Mouse (Mus musculus) forebrain, postnatal 0 days (tissue): ENCODE results near the gene Sh2d3c. TPM values are rescaled to one million over a fixed set of nuclear protein-coding genes. Genes with fewer than 3 reads are reported as not detected.

Experiments used
- ATAC-seq: fragments of 200-750 bp; cut with Nextera tagmentation; 2 replicates; pipeline ENCODE4 v1.8.0; 2017; ENCODE audit warnings: mild to moderate bottlenecking, moderate library complexity
- DNase-seq: peaks from one replicate; pipeline ENCODE4 v3.0.0-alpha.2; 2015
- H3K27ac ChIP-seq: fragments of 300-500 bp; sonication (generic); 2 replicates; pipeline ENCODE4 v1.5.1; 2014; ENCODE audit warnings: low read depth, mild to moderate bottlenecking, antibody characterized with exemption, low read length, moderate library complexity, mixed read lengths
- H3K27me3 ChIP-seq: fragments of 300-500 bp; sonication (generic); 2 replicates; pipeline ENCODE4 v1.6.1; 2014; ENCODE audit warnings: mild to moderate bottlenecking, low read length, mixed read lengths; ENCODE audit not compliant: insufficient read depth
- H3K36me3 ChIP-seq: fragments of 300-500 bp; sonication (generic); 2 replicates; pipeline ENCODE4 v1.6.1; 2014; ENCODE audit warnings: mild to moderate bottlenecking, moderate library complexity; ENCODE audit not compliant: insufficient read depth
- H3K4me1 ChIP-seq: fragments of 300-500 bp; sonication (generic); 2 replicates; pipeline ENCODE4 v1.6.1; 2014; ENCODE audit warnings: antibody characterized with exemption; ENCODE audit not compliant: insufficient read depth
- H3K4me2 ChIP-seq: fragments of 300-500 bp; sonication (generic); 2 replicates; pipeline ENCODE4 v1.6.1; 2014; ENCODE audit warnings: low read depth, mild to moderate bottlenecking, moderate library complexity
- H3K4me3 ChIP-seq: fragments of 300-500 bp; sonication (generic); 2 replicates; pipeline ENCODE4 v1.5.1; 2014; ENCODE audit warnings: low read depth, low read length, mixed read lengths
- H3K9ac ChIP-seq: fragments of 300-500 bp; sonication (generic); 2 replicates; pipeline ENCODE4 v1.6.1; 2014; ENCODE audit warnings: mild to moderate bottlenecking
- H3K9me3 ChIP-seq: fragments of 300-500 bp; sonication (generic); 2 replicates; pipeline ENCODE4 v1.6.1; 2016; ENCODE audit warnings: low read length
- CTCF ChIP-seq: sonication (generic); IDR thresholded peaks from 2 replicates; pipeline ENCODE4 v1.5.1; 2016; ENCODE audit warnings: antibody characterized with exemption, control low read depth, low read depth
- WGBS: fragments of 180-500 bp; shearing (Covaris S2); extraction: QIAGEN DNeasy Blood & Tissue Kit; methylation state at CpG from one replicate; pipeline ENCODE4 v1.1.7; 2014; 5-methylcytosine and 5-hydroxymethylcytosine counted together
- polyA plus RNA-seq: library from polyadenylated mRNA; unstranded; fragments of >200 nt; fragmentation: Nextera tagmentation; extraction: Ambion mirVana; gene quantifications from 2 replicates; pipeline ENCODE4 v1.2.1, GENCODE M21; 2015
- total RNA-seq: library from RNA; depleted of rRNA; stranded (reverse); fragments of >200 nt; gene quantifications from 2 replicates; pipeline ENCODE4 v1.2.3, GENCODE M21; 2014

Sh2d3c gene
- total and polyA plus RNA-seq, 2 experiments from 2014 or later, result 24.1 to 48.9 TPM

- Histone ChIP-seq H3K9me3 (no peaks in the 10 kb centered on the region), H3K4me2 (no peak overlapping the region), H3K27me3 (no peaks in the 10 kb centered on the region), H3K9ac (no peak overlapping the region), H3K4me3 (no peak overlapping the region), H3K27ac (no peak overlapping the region), H3K36me3 (peaks cover 52% of the 10 kb centered on the region), H3K4me1 (peaks cover 3% of the 10 kb centered on the region)
- no peak for TF ChIP-seq CTCF
- DNase-seq (no peak), ATAC-seq (no peak)
- 93% methylated on average over 20 of the region's 20 CpGs for WGBS
These were observed 11.2 kb upstream of the Sh2d3c start for GRCm38 (mm10) chr2:32709521-32710137.

- DNase-seq (no peak), ATAC-seq (no peak)
- WGBS, result 91% methylated on average over 5 of the region's 5 CpGs
- no peak overlapping the region for H3K4me3 ChIP-seq
- peaks cover 44% of the 10 kb centered on the region for H3K36me3 ChIP-seq
- H3K9me3 ChIP-seq, result no peaks in the 10 kb centered on the region
- peaks cover 3% of the 10 kb centered on the region for H3K4me1 ChIP-seq
- H3K27ac ChIP-seq, result no peak overlapping the region
- H3K9ac ChIP-seq, result no peak overlapping the region
- no peaks in the 10 kb centered on the region for H3K27me3 ChIP-seq
- no peak overlapping the region for H3K4me2 ChIP-seq
- TF ChIP-seq CTCF, result no peak
These were observed 10.4 kb upstream of the Sh2d3c start for GRCm38 (mm10) chr2:32710425-32710824.

- ATAC-seq, result no peak
- WGBS, result 26% methylated on average over 9 of the region's 9 CpGs
These were observed 9.4 kb upstream of the Sh2d3c start for GRCm38 (mm10) chr2:32711301-32712056.

GRCm38 (mm10) chr2:32712108-32712551, 8.7 kb upstream of the Sh2d3c start:
- no peak for ATAC-seq
- Histone ChIP-seq H3K27ac (peak overlapping the region; percentile 100), H3K27me3 (no peaks in the 10 kb centered on the region), H3K4me2 (peak overlapping the region; percentile 94), H3K4me3 (peak overlapping the region; percentile 81), H3K9me3 (no peaks in the 10 kb centered on the region), H3K36me3 (peaks cover 28% of the 10 kb centered on the region), H3K4me1 (peaks cover 3% of the 10 kb centered on the region), H3K9ac (peak overlapping the region; percentile 86)
- TF ChIP-seq CTCF, result no peak
- DNase-seq, result peak; percentile 12
- WGBS, result 4% methylated on average over 41 of the region's 41 CpGs

More at GRCm38 (mm10) chr2:32711301-32712056, 9.4 kb upstream of the Sh2d3c start:
- H3K27me3 ChIP-seq, result no peaks in the 10 kb centered on the region
- H3K9ac ChIP-seq, result peak overlapping the region; percentile 86
- DNase-seq, result no peak
- H3K4me3 ChIP-seq, result peak overlapping the region; percentile 81
- H3K4me1 ChIP-seq, result peaks cover 3% of the 10 kb centered on the region
- TF ChIP-seq CTCF, result peak; percentile 11; the same call in 1 of the 2 replicates
- peak overlapping the region; percentile 94 for H3K4me2 ChIP-seq
- 0 out of 2 replicates have a peak overlapping the region, but pooled peaks have one; percentile 100 for H3K27ac ChIP-seq
- H3K36me3 ChIP-seq, result peaks cover 35% of the 10 kb centered on the region
- H3K9me3 ChIP-seq, result no peaks in the 10 kb centered on the region

- peak; percentile 95 for DNase-seq
- under 1% methylated on average over 20 of the region's 44 CpGs for WGBS
- H3K27ac ChIP-seq, result peak overlapping the region; percentile 100
- H3K4me2 ChIP-seq, result peak overlapping the region; percentile 94
- H3K4me1 ChIP-seq, result peaks cover 3% of the 10 kb centered on the region
- no peaks in the 10 kb centered on the region for H3K27me3 ChIP-seq
- peak; percentile 89 for ATAC-seq
- TF ChIP-seq CTCF, result no peak
- H3K9ac ChIP-seq, result peak overlapping the region; percentile 86
- peaks cover 26% of the 10 kb centered on the region for H3K36me3 ChIP-seq
- peak overlapping the region; percentile 81 for H3K4me3 ChIP-seq
- H3K9me3 ChIP-seq, result no peaks in the 10 kb centered on the region
These were observed 8.3 kb upstream of the Sh2d3c start for GRCm38 (mm10) chr2:32712586-32712933.

- Histone ChIP-seq H3K27me3 (no peaks in the 10 kb centered on the region), H3K4me1 (peaks cover 3% of the 10 kb centered on the region), H3K9ac (peak within 1 kb of the TSS; percentile 86), H3K27ac (peak within 1 kb of the TSS; percentile 100), H3K9me3 (no peaks in the 10 kb centered on the region), H3K4me3 (peak within 1 kb of the TSS; percentile 81), H3K4me2 (peak within 1 kb of the TSS; percentile 94), H3K36me3 (peaks cover 20% of the 10 kb centered on the region)
- TF ChIP-seq CTCF, result peak; percentile 100
- ATAC-seq, result peak; percentile 91
- peak; percentile 96 for DNase-seq
- 1% methylated on average over 33 of the region's 79 CpGs for WGBS
These were observed 7.7 kb upstream of the Sh2d3c start, which contains the start of gene Cdk9 for GRCm38 (mm10) chr2:32712934-32713817. Gene Cdk9, minus strand, starts transcription at chr2:32713076.
